Mouse (Mus musculus) midbrain, embryonic 11.5 days (tissue): ENCODE measurements at regions not wholly inside any gene's neighbourhood (a gene's known extent, or its start where the extent isn't known, plus 50 kb on each side); places are given as distances from the start of the nearest gene placed in this dataset.

ENCODE experiments used
- ATAC-seq: fragments of 200-750 bp; cut with Nextera tagmentation; 2 replicates; pipeline ENCODE4 v1.8.0; 2017; ENCODE audit warnings: moderate TSS enrichment, moderate library complexity; ENCODE audit not compliant: low FRiP score
- DNase-seq: peaks from one replicate; pipeline ENCODE4 v3.0.0; 2015; ENCODE audit warnings: low spot score; ENCODE audit errors: missing footprints
- H3K27ac ChIP-seq: fragments of 300-500 bp; sonication (generic); 2 replicates; pipeline ENCODE4 v1.5.1; 2014; ENCODE audit warnings: low read depth, low read length
- H3K27me3 ChIP-seq: fragments of 300-500 bp; sonication (generic); 2 replicates; pipeline ENCODE4 v1.6.1; 2014; ENCODE audit warnings: mild to moderate bottlenecking, low read length, moderate library complexity, mixed read lengths; ENCODE audit not compliant: control insufficient read depth, insufficient read depth
- H3K36me3 ChIP-seq: fragments of 300-500 bp; sonication (generic); 2 replicates; pipeline ENCODE4 v1.6.1; 2014; ENCODE audit warnings: mild to moderate bottlenecking, low read length, moderate library complexity, mixed read lengths; ENCODE audit not compliant: control insufficient read depth, insufficient read depth
- H3K4me1 ChIP-seq: fragments of 300-500 bp; sonication (generic); 2 replicates; pipeline ENCODE4 v1.6.1; 2014; ENCODE audit warnings: low read length; ENCODE audit not compliant: control insufficient read depth, insufficient read depth
- H3K4me2 ChIP-seq: fragments of 300-500 bp; sonication (generic); 2 replicates; pipeline ENCODE4 v1.6.1; 2014; ENCODE audit warnings: mild to moderate bottlenecking, moderate library complexity
- H3K4me3 ChIP-seq: fragments of 300-500 bp; sonication (generic); 2 replicates; pipeline ENCODE4 v1.5.1; 2014; ENCODE audit warnings: low read depth, low read length
- H3K9ac ChIP-seq: fragments of 300-500 bp; sonication (generic); 2 replicates; pipeline ENCODE4 v1.6.1; 2014; ENCODE audit warnings: low read length
- H3K9me3 ChIP-seq: fragments of 300-500 bp; sonication (generic); 2 replicates; pipeline ENCODE4 v1.6.1; 2016; ENCODE audit warnings: low read length; ENCODE audit not compliant: control insufficient read depth
- WGBS: fragments of 180-500 bp; shearing (Covaris S2); extraction: QIAGEN DNeasy Blood & Tissue Kit; methylation state at CpG from one replicate; pipeline ENCODE4 v1.1.7; 2014; 5-methylcytosine and 5-hydroxymethylcytosine counted together

GRCm38 (mm10) chr10:119395048-119395447 lies 58.6 kb upstream of the Grip1 start:
- ATAC-seq: no peak
- DNase-seq: no peak

GRCm38 (mm10) chr10:119387924-119388323 lies 65.7 kb upstream of the Grip1 start:
- no peaks in the 10 kb centered on the region for H3K27me3 ChIP-seq
- ATAC-seq: no peak
- H3K9ac ChIP-seq: no peak overlapping the region
- H3K4me3 ChIP-seq: no peak overlapping the region
- H3K27ac ChIP-seq: no peak overlapping the region
- WGBS: 88% methylated on average over 3 of the region's 3 CpGs
- no peaks in the 10 kb centered on the region for H3K9me3 ChIP-seq
- H3K36me3 ChIP-seq: no peaks in the 10 kb centered on the region
- no peak for DNase-seq
- no peak overlapping the region for H3K4me2 ChIP-seq
- H3K4me1 ChIP-seq: no peaks in the 10 kb centered on the region

More at GRCm38 (mm10) chr10:119395048-119395447, 58.6 kb upstream of the Grip1 start:
- Histone ChIP-seq H3K36me3 (no peaks in the 10 kb centered on the region), H3K4me2 (no peak overlapping the region), H3K9ac (no peak overlapping the region), H3K27ac (no peak overlapping the region), H3K4me3 (no peak overlapping the region), H3K9me3 (no peaks in the 10 kb centered on the region), H3K4me1 (no peaks in the 10 kb centered on the region), H3K27me3 (no peaks in the 10 kb centered on the region)
- 84% methylated on average over 5 of the region's 5 CpGs for WGBS

- H3K27me3 ChIP-seq: no peaks in the 10 kb centered on the region
- no peaks in the 10 kb centered on the region for H3K4me1 ChIP-seq
- no peak for DNase-seq
- ATAC-seq: no peak
- no peaks in the 10 kb centered on the region for H3K36me3 ChIP-seq
- no peak overlapping the region for H3K9ac ChIP-seq
- WGBS: 91% methylated on average over 11 of the region's 11 CpGs
- no peak overlapping the region for H3K4me2 ChIP-seq
- H3K4me3 ChIP-seq: no peak overlapping the region
- H3K9me3 ChIP-seq: no peaks in the 10 kb centered on the region
- H3K27ac ChIP-seq: no peak overlapping the region
Observed at GRCm38 (mm10) chr10:119382257-119382656, 71.4 kb upstream of the Grip1 start.

GRCm38 (mm10) chr10:119368566-119368965 lies 85.1 kb upstream of the Grip1 start:
- ATAC-seq (no peak), DNase-seq (no peak)
- Histone ChIP-seq H3K36me3 (no peaks in the 10 kb centered on the region), H3K4me2 (no peak overlapping the region), H3K27ac (no peak overlapping the region), H3K9me3 (no peaks in the 10 kb centered on the region), H3K4me1 (no peaks in the 10 kb centered on the region), H3K9ac (no peak overlapping the region), H3K4me3 (no peak overlapping the region), H3K27me3 (no peaks in the 10 kb centered on the region)
- WGBS: 71% methylated on average over 5 of the region's 5 CpGs

- Histone ChIP-seq H3K4me2 (no peak overlapping the region), H3K27me3 (no peaks in the 10 kb centered on the region), H3K4me1 (no peaks in the 10 kb centered on the region), H3K27ac (no peak overlapping the region), H3K36me3 (no peaks in the 10 kb centered on the region), H3K9me3 (no peaks in the 10 kb centered on the region), H3K9ac (no peak overlapping the region), H3K4me3 (no peak overlapping the region)
- DNase-seq: no peak
- no peak for ATAC-seq
- WGBS: 51% methylated on average over 3 of the region's 3 CpGs
Observed at GRCm38 (mm10) chr10:119363616-119364015, 90.0 kb upstream of the Grip1 start.

- Histone ChIP-seq H3K36me3 (no peaks in the 10 kb centered on the region), H3K4me1 (no peaks in the 10 kb centered on the region), H3K9ac (no peak overlapping the region), H3K27me3 (no peaks in the 10 kb centered on the region), H3K27ac (no peak overlapping the region), H3K4me2 (no peak overlapping the region), H3K9me3 (no peaks in the 10 kb centered on the region), H3K4me3 (no peak overlapping the region)
- ATAC-seq (no peak), DNase-seq (no peak)
- 76% methylated on average over 7 of the region's 7 CpGs for WGBS
Observed at GRCm38 (mm10) chr10:119358730-119359292, 94.8 kb upstream of the Grip1 start.

GRCm38 (mm10) chr10:119342317-119343114 lies 102.7 kb upstream of the Cand1 start:
- 90% methylated on average over 13 of the region's 13 CpGs for WGBS

GRCm38 (mm10) chr10:119340323-119340722 lies 100.5 kb upstream of the Cand1 start:
- Histone ChIP-seq H3K36me3 (no peaks in the 10 kb centered on the region), H3K27me3 (no peaks in the 10 kb centered on the region), H3K9me3 (no peaks in the 10 kb centered on the region), H3K4me1 (no peaks in the 10 kb centered on the region), H3K27ac (no peak overlapping the region), H3K4me3 (no peak overlapping the region), H3K9ac (no peak overlapping the region), H3K4me2 (no peak overlapping the region)
- peak; percentile 59 for DNase-seq
- no peak for ATAC-seq
- 71% methylated on average over 8 of the region's 8 CpGs for WGBS

More at GRCm38 (mm10) chr10:119342317-119343114, 102.7 kb upstream of the Cand1 start:
- Histone ChIP-seq H3K9ac (no peak overlapping the region), H3K27me3 (no peaks in the 10 kb centered on the region), H3K9me3 (no peaks in the 10 kb centered on the region), H3K4me2 (no peak overlapping the region), H3K36me3 (no peaks in the 10 kb centered on the region), H3K4me3 (no peak overlapping the region), H3K4me1 (no peaks in the 10 kb centered on the region), H3K27ac (no peak overlapping the region)
- DNase-seq (peak; percentile 61), ATAC-seq (no peak)

- no peak overlapping the region for H3K4me2 ChIP-seq
- H3K27ac ChIP-seq: no peak overlapping the region
- ATAC-seq (no peak), DNase-seq (no peak)
- H3K27me3 ChIP-seq: no peaks in the 10 kb centered on the region
- no peaks in the 10 kb centered on the region for H3K4me1 ChIP-seq
- no peak overlapping the region for H3K9ac ChIP-seq
- 46% methylated on average over 6 of the region's 6 CpGs for WGBS
- no peaks in the 10 kb centered on the region for H3K9me3 ChIP-seq
- H3K4me3 ChIP-seq: no peak overlapping the region
- H3K36me3 ChIP-seq: no peaks in the 10 kb centered on the region
Observed at GRCm38 (mm10) chr10:119326912-119327311, 87.1 kb upstream of the Cand1 start.
